Mouse (Mus musculus): Measurements from ENCODE around the gene Plin4. TPM values are rescaled to one million over a fixed set of nuclear protein-coding genes. Genes with fewer than 3 reads are reported as not detected.

The Plin4 gene
- 0.12 and 0.23 TPM in 2 replicates for polyA plus RNA-seq (2016; fragmentation: Nextera tagmentation; extraction: Ambion mirVana)

DNA sequence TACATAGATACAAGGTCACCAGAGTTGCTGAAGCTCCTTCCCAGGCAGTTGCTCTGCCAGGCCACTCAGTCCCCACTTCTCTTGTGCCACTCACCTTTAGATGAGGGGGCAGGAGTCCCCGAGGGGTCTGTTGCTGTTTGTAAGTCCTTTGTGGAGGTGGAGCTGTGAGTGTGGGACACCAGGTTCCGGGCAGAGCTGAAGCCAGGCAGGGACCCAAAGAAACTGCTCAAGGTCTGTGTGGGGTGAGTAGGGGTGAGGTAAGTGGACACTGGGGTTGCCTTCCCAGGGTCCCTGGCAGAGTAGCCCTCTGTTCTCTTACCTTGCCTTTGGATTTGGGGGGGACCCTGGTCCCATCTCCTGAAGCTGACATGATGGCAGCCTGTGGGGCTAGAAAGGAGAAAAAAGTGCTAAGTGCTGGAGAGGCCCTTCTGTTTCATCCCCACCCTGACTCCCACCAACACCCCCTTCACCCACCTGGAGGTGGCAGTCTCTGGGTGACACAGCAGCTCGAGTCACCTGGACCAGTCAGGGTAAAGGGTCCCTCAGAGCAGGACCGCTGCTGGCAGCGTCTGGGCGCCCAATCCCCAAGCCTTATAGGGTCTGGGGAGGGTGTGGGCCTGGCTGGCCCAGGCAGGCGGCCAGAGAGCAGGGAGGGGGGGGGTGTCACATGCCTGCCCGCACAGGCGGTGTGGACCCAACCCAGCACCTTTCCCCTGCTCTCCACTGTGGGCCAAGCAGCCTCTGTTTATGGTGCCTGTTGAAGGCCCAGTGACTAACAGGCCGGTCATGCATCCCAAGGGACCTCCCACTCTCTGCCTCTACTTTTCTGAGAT lies at the start of gene Plin4:
Gene Plin4, minus strand, starts transcription at position 585 of the 833 bp plus-strand sequence.
- no peak within 1 kb of the TSS for H3K9ac ChIP-seq (replicated peaks)
- H3K4me1 ChIP-seq (replicated peaks) = no peaks in the 10 kb centered on the region
- WGBS = 53% methylated on average over 10 of the region's 10 CpGs
- H3K9me3 ChIP-seq = no peaks in the 10 kb centered on the region
- no peak within 1 kb of the TSS for H3K4me2 ChIP-seq
- ATAC-seq (ENCODE audit: insufficient number of reproducible peaks, insufficient read depth, low FRiP score, low TSS enrichment, low read depth) = no peak
- no peaks in the 10 kb centered on the region for H3K27me3 ChIP-seq
- H3K36me3 ChIP-seq = peaks cover 9% of the 10 kb centered on the region; the same call in 1 of the 2 replicates
- H3K27ac ChIP-seq = no peak within 1 kb of the TSS
- no peak within 1 kb of the TSS for H3K4me3 ChIP-seq (replicated peaks)

DNA sequence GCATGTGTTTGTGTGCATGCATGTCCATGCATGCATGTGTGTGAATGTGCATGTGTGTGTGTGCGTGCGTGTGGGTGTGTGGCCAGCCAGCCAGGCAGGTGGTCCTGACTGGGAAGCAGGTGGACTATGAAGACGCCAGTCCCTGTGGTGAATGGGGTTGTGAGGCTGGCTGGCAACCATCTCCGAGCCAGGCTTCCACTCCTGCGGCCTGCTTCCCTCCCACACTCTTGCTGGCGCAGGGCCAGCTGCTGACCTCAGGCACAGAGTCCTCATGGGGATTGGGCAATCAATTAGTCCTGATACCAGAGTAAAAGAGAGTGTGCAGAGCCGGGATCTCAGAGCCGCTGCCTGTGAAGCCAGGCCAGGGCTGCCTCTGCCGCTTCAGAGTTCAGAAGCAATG lies 44.0 kb upstream of the Plin4 start:
- no peak for ATAC-seq (ENCODE audit: insufficient number of reproducible peaks, insufficient read depth, low FRiP score, low TSS enrichment, low read depth)
- Histone ChIP-seq H3K4me3 (replicated peaks) (no peak overlapping the region), H3K9ac (replicated peaks) (no peak overlapping the region), H3K36me3 (no peaks in the 10 kb centered on the region), H3K9me3 (no peaks in the 10 kb centered on the region), H3K4me1 (replicated peaks) (peaks cover 15% of the 10 kb centered on the region), H3K27me3 (peaks cover 91% of the 10 kb centered on the region), H3K27ac (no peak overlapping the region), H3K4me2 (no peak overlapping the region)
- 35% methylated on average over 9 of the region's 9 CpGs for WGBS

DNA sequence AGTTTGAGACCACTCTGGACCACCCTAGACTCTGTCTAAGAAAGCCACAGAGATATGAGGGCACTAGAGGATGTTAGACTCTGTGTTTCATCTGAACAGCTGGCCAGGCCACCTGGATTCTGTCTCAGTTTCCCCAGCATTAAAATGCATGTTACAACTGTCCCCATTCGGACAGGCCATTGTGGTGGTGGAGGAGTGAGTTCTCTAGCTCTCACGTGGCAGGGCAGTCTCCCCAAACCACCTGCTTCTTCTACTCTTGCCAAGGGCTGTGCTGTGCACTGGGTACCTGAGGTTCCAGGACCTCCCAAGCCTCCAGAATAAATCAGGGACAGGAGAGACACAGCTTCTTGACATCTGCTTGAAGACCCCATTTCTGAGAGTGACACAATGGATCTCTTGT lies 40.3 kb upstream of the Plin4 start:
- no peak overlapping the region for H3K9ac ChIP-seq (replicated peaks)
- 29% methylated on average over 2 of the region's 2 CpGs for WGBS
- peaks cover 91% of the 10 kb centered on the region for H3K27me3 ChIP-seq
- H3K4me1 ChIP-seq (replicated peaks) = peaks cover 21% of the 10 kb centered on the region
- ATAC-seq (ENCODE audit: insufficient number of reproducible peaks, insufficient read depth, low FRiP score, low TSS enrichment, low read depth) = no peak
- H3K36me3 ChIP-seq = no peaks in the 10 kb centered on the region
- no peaks in the 10 kb centered on the region for H3K9me3 ChIP-seq
- H3K4me3 ChIP-seq (replicated peaks) = no peak overlapping the region
- H3K27ac ChIP-seq = no peak overlapping the region
- H3K4me2 ChIP-seq = no peak overlapping the region

DNA sequence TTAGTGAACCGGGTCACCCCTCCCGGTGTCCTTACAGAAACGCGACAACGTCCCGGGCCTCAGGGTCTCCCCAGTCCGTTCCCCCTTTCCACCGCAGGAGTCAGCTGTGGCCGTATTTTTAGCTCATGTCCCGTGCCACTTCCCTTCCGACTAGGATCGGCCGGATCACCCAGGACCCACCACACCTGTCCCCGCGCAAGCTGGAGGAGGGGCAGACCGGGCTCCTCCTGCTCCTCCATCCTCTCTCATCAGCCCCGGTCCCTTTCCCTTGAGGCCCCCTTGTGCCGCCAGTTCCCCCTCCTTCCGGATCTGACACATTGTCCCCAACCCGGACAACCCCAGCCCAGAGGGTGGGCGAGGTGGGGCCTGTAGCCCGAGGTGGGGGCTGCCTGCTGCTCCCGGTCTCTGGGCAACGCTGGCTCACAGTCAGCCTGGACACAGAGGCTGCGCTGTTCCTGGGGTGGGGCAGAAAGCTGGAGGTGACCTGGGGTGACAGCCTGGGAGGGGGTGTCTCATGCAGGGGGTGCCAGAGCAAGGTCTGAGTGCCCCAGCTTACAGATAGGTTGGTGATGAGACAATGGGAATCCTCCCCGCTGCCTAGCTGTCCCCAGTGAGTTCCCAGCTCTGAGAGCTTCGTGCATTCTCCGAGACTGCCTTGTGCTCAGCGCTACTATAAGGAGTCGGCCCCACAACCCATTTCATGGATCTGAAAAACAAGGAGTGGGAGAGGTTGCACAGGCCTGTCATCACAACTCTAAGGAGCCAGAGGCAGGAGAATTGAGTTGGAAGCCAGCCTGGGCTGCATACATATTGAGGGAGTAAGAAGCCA lies 39.4 kb upstream of the Plin4 start:
- H3K27me3 ChIP-seq = peaks cover 92% of the 10 kb centered on the region
- peak overlapping the region; percentile 42 for H3K4me2 ChIP-seq
- no peaks in the 10 kb centered on the region for H3K36me3 ChIP-seq
- H3K9ac ChIP-seq (replicated peaks) = peak overlapping the region; percentile 23; the same call in 1 of the 2 replicates
- H3K9me3 ChIP-seq = no peaks in the 10 kb centered on the region
- no peak; the same call in 1 of the 2 replicates for ATAC-seq (ENCODE audit: insufficient number of reproducible peaks, insufficient read depth, low FRiP score, low TSS enrichment, low read depth)
- peaks cover 21% of the 10 kb centered on the region for H3K4me1 ChIP-seq (replicated peaks)
- peak overlapping the region; percentile 18 for H3K4me3 ChIP-seq (replicated peaks)
- H3K27ac ChIP-seq = no peak overlapping the region
- WGBS = 2% methylated on average over 30 of the region's 30 CpGs

DNA sequence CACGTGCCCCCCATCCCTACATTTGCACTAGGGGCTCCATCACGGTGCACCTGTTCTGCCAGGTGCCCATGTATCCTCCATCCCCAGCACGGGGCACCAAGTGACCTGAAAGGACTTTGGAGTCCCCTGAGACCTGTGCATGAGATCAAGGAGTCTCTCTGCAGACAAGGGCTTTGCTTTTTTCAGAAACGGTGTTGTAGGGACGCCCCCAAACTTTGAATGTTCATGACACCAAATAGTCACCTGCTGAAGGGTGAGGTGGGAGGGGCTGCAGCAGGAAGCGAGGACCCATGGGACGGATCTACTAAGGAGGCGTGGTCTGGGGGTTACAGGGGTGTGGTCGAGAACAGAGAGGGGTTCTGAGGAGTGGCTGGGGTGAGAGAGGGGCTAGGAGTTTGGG lies 38.7 kb upstream of the Plin4 start:
- H3K9ac ChIP-seq (replicated peaks) = no peak overlapping the region; the same call in 1 of the 2 replicates
- no peaks in the 10 kb centered on the region for H3K9me3 ChIP-seq
- peak overlapping the region; percentile 18 for H3K4me3 ChIP-seq (replicated peaks)
- peak overlapping the region; percentile 42 for H3K4me2 ChIP-seq
- no peaks in the 10 kb centered on the region for H3K36me3 ChIP-seq
- WGBS = 15% methylated on average over 9 of the region's 9 CpGs
- peaks cover 92% of the 10 kb centered on the region for H3K27me3 ChIP-seq
- H3K4me1 ChIP-seq (replicated peaks) = peaks cover 13% of the 10 kb centered on the region; the same call in 1 of the 2 replicates
- ATAC-seq (ENCODE audit: insufficient number of reproducible peaks, insufficient read depth, low FRiP score, low TSS enrichment, low read depth) = no peak
- no peak overlapping the region for H3K27ac ChIP-seq

DNA sequence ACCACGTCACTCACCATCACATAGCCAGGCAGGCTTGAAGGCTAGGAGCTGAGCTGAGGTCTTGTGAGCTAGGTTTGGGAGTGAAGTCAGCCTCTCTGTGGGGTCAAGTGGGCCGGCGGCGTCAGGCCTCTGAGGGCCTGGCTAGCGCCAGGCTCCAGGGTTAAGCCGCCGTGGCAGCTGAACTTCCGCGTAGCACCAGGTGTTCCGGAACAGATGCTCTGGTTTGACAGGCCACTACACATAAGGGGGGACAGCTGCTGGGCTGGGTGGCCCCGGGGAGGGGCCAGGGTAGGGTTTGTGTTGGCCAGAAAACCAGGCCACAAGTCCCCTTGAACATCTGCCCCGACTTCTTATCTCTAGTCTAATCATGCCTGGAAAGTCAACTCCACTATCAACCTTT lies 37.8 kb upstream of the Plin4 start:
- Histone ChIP-seq H3K4me1 (replicated peaks) (peaks cover 14% of the 10 kb centered on the region), H3K9ac (replicated peaks) (no peak overlapping the region), H3K4me3 (replicated peaks) (no peak overlapping the region), H3K36me3 (no peaks in the 10 kb centered on the region), H3K9me3 (no peaks in the 10 kb centered on the region), H3K4me2 (no peak overlapping the region), H3K27ac (no peak overlapping the region), H3K27me3 (peaks cover 96% of the 10 kb centered on the region)
- WGBS = 43% methylated on average over 12 of the region's 12 CpGs
- ATAC-seq (ENCODE audit: insufficient number of reproducible peaks, insufficient read depth, low FRiP score, low TSS enrichment, low read depth) = no peak

DNA sequence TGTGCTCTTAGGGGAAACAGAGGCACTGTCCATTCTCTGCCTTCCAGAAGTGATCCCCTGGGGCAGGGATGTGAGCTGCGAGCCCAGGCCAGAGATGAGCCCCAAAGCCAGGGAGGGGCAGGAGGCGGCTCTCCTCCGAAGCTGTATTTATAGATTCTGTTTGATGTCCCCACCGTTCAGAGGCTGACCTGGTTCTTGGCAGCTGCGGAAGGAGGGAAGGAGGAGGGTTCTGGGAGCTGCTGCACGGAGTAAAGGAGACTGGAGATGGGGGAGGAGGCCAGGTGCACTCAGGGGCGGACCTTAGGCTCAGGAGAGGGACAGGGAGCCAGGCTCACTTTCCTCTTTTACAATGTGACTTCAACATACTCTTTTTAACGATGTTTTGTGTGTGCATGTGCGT lies 36.5 kb upstream of the Plin4 start:
- peaks cover 27% of the 10 kb centered on the region for H3K4me1 ChIP-seq (replicated peaks)
- no peak overlapping the region for H3K4me2 ChIP-seq
- 9% methylated on average over 9 of the region's 9 CpGs for WGBS
- H3K9me3 ChIP-seq = no peaks in the 10 kb centered on the region
- no peak for ATAC-seq (ENCODE audit: insufficient number of reproducible peaks, insufficient read depth, low FRiP score, low TSS enrichment, low read depth)
- no peaks in the 10 kb centered on the region for H3K36me3 ChIP-seq
- H3K4me3 ChIP-seq (replicated peaks) = no peak overlapping the region
- H3K9ac ChIP-seq (replicated peaks) = no peak overlapping the region
- peaks cover 100% of the 10 kb centered on the region for H3K27me3 ChIP-seq
- no peak overlapping the region for H3K27ac ChIP-seq

DNA sequence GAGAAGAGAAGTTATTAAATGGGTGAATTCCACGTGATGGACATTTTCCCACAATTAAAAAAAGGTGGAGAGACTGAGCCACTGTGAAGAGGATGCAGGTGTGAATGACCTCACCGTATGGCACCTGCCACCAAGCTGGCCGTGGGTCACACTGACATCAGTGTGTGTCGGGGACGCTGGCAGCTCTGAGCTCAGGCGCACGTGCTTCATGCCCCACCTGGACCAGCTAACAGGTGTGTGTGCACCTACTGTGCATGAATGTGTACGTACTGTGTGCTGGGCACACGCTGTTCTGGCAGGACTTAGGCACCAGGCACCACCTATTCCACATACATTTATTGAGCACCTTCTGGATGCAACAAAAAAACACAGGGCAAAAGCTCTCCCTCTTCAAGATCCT lies 34.9 kb upstream of the Plin4 start:
- no peak overlapping the region for H3K4me3 ChIP-seq (replicated peaks)
- H3K4me1 ChIP-seq (replicated peaks) = peaks cover 30% of the 10 kb centered on the region
- H3K9ac ChIP-seq (replicated peaks) = no peak overlapping the region
- peaks cover 100% of the 10 kb centered on the region for H3K27me3 ChIP-seq
- 66% methylated on average over 9 of the region's 9 CpGs for WGBS
- no peak overlapping the region for H3K4me2 ChIP-seq
- no peak overlapping the region for H3K27ac ChIP-seq
- no peak for ATAC-seq (ENCODE audit: insufficient number of reproducible peaks, insufficient read depth, low FRiP score, low TSS enrichment, low read depth)
- no peaks in the 10 kb centered on the region for H3K36me3 ChIP-seq
- no peaks in the 10 kb centered on the region for H3K9me3 ChIP-seq

DNA sequence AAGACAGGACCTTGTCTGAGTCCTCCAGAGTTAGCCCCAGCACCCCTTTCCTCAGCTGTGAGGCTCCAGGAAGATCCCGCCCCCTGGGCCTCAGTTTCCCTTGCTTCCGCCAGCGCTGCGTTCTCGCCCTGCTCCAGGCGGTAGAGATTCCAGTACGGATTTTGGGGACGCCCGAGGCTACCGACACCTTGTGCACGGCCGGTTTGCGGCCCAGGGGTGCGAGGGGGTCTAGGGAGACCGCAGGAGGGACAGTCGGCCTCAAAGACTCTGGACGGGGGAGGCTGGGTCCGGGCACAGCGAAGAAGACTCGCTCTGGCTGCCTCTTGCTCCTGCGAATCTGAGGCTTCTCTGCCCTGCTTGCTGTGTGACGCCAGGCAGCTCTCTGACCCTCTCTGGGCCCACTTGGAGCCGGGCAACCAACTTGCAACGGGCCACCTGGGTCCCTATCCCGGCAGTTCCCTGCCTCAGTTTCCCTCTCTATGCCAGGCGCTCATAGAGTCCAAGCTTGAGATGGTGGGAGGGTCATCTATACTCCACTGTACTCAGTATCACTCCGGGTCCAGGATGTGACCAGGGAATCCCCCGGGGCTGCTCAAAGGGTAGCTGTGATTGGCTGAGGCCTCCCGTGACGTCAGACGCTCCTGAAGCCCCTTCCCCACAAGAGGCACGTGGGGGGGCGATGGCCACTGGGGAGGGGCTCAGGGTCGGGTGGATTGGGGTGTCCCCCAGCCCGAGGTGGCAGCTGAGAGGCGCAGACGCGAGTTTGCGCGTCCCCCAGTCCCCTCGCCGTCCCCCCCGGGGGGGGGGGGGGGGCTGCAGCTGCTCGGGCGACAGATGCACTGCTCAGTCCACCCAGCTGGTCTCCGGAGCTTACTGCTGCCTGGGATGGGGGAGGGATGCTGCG lies 32.4 kb upstream of the Plin4 start:
- Histone ChIP-seq H3K27ac (no peak overlapping the region), H3K27me3 (peaks cover 100% of the 10 kb centered on the region), H3K9ac (replicated peaks) (peak overlapping the region; percentile 40), H3K4me1 (replicated peaks) (peaks cover 29% of the 10 kb centered on the region), H3K4me3 (replicated peaks) (peak overlapping the region; percentile 36), H3K36me3 (no peaks in the 10 kb centered on the region), H3K9me3 (no peaks in the 10 kb centered on the region), H3K4me2 (peak overlapping the region; percentile 65)
- peak; percentile 17; the same call in 1 of the 2 replicates for ATAC-seq (ENCODE audit: insufficient number of reproducible peaks, insufficient read depth, low FRiP score, low TSS enrichment, low read depth)
- WGBS = 1% methylated on average over 45 of the region's 47 CpGs

DNA sequence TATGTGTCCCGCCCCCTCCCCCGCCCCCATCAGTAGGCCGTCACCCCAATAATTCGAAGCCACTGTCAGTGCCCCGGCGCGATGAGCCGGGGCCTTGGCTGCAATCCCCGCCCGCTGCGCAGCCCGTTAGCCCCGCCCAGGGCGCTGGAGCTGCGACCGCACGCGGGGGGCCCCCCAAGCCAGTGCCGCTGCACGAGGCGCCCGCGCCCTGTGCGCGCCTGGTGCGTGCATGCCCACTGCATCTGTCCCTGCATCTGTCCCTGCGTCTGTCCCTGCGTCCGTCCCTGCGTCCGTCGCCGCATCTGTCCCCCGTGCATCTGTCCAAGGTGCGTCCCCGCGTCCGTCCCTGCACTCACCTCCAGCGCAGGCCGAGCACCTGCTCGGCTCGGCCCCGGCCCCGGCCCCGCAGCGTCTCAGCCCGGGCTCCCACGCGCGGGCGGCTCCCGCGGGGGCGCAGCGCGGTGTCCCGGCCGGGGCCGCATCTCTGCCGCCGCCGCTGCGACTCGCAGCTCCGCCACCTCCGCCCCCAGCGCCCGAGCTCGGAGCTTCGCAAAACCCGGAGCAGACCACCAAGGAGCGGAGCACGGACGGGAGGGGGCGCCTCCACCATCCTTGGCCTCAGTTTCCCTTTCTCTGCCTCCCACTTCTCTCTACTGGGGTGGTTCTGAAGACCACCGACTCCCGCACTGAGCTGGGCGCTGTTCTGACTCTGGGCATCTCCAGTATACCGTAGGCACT lies 30.4 kb upstream of the Plin4 start, which contains the start of gene Sema6b:
Gene Sema6b, minus strand, starts transcription at position 486 of the 738 bp plus-strand sequence.
- Histone ChIP-seq H3K9me3 (no peaks in the 10 kb centered on the region), H3K4me2 (peak within 1 kb of the TSS; percentile 98), H3K27me3 (peaks cover 95% of the 10 kb centered on the region), H3K9ac (replicated peaks) (peak within 1 kb of the TSS; percentile 67), H3K4me1 (replicated peaks) (peaks cover 26% of the 10 kb centered on the region), H3K4me3 (replicated peaks) (peak within 1 kb of the TSS; percentile 74), H3K36me3 (no peaks in the 10 kb centered on the region), H3K27ac (no peak within 1 kb of the TSS)
- 1% methylated on average over 79 of the region's 79 CpGs for WGBS
- ATAC-seq (ENCODE audit: insufficient number of reproducible peaks, insufficient read depth, low FRiP score, low TSS enrichment, low read depth) = no peak; the same call in 1 of the 2 replicates
